Mouse (Mus musculus) forebrain, embryonic 13.5 days (tissue): ENCODE measurements at regions not wholly inside any gene's neighbourhood (a gene's known extent, or its start where the extent isn't known, plus 50 kb on each side); places are given as distances from the start of the nearest gene placed in this dataset.

ENCODE experiments used
- ATAC-seq: fragments of 200-750 bp; cut with Nextera tagmentation; 2 replicates; pipeline ENCODE4 v1.8.0; 2017
- H3K27ac ChIP-seq: fragments of 300-500 bp; sonication (generic); 2 replicates; pipeline ENCODE4 v1.5.1; 2015; ENCODE audit warnings: inconsistent platforms, mild to moderate bottlenecking, moderate library complexity
- H3K27me3 ChIP-seq: fragments of 300-500 bp; sonication (generic); 2 replicates; pipeline ENCODE4 v1.6.1; 2015; ENCODE audit warnings: mild to moderate bottlenecking, inconsistent platforms
- H3K36me3 ChIP-seq: fragments of 300-500 bp; sonication (generic); 2 replicates; pipeline ENCODE4 v1.6.1; 2015; ENCODE audit warnings: mild to moderate bottlenecking, inconsistent platforms; ENCODE audit not compliant: poor library complexity, severe bottlenecking
- H3K4me1 ChIP-seq: fragments of 300-500 bp; sonication (generic); 2 replicates; pipeline ENCODE4 v1.6.1; 2015; ENCODE audit warnings: inconsistent platforms
- H3K4me2 ChIP-seq: fragments of 300-500 bp; sonication (generic); 2 replicates; pipeline ENCODE4 v1.6.1; 2015; ENCODE audit warnings: inconsistent platforms, mild to moderate bottlenecking, moderate library complexity
- H3K4me3 ChIP-seq: fragments of 300-500 bp; sonication (generic); 2 replicates; pipeline ENCODE4 v1.5.1; 2015; ENCODE audit warnings: mild to moderate bottlenecking, inconsistent platforms
- H3K9ac ChIP-seq: fragments of 300-500 bp; sonication (generic); 2 replicates; pipeline ENCODE4 v1.6.1; 2015; ENCODE audit warnings: mild to moderate bottlenecking, inconsistent platforms
- H3K9me3 ChIP-seq: fragments of 300-500 bp; sonication (generic); replicated peaks from 2 replicates; pipeline ENCODE4 v1.6.1; 2016; ENCODE audit warnings: inconsistent platforms
- WGBS: fragments of 180-500 bp; shearing (Covaris S2); methylation state at CpG from one replicate; pipeline ENCODE4 v1.1.7; 2015; 5-methylcytosine and 5-hydroxymethylcytosine counted together

GRCm38 (mm10) chr10:96363867-96364266 is 227.5 kb downstream of the Gm5426 start:
- no peak for ATAC-seq
- H3K9ac ChIP-seq = no peak overlapping the region
- no peaks in the 10 kb centered on the region for H3K9me3 ChIP-seq
- H3K27me3 ChIP-seq = no peaks in the 10 kb centered on the region
- no peak overlapping the region for H3K27ac ChIP-seq
- no peaks in the 10 kb centered on the region for H3K4me1 ChIP-seq
- no peak overlapping the region for H3K4me3 ChIP-seq
- no peak overlapping the region for H3K4me2 ChIP-seq
- H3K36me3 ChIP-seq = no peaks in the 10 kb centered on the region
- WGBS = 89% methylated on average over 4 of the region's 4 CpGs

DNA sequence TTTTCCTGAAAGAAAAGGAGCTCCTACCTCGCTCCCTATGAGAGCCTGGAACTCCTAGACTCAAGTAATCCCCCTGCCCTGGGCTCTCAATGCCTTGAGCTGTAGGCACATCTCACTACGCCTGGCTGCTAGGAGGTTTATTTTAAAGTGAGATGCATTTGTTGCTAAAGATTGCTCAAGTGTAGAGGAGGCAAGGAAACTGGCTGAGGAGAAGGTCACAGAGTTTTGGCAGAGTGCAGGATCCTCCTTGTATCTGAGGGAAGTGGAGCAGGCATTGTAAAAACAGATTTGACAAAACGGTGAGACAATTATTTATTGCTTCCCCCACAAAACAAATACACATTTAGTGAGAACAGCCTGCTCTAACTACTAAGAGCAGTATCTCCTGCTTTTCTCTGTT is 228.7 kb downstream of the Gm5426 start:
- no peaks in the 10 kb centered on the region for H3K9me3 ChIP-seq
- H3K4me2 ChIP-seq = no peak overlapping the region
- H3K27ac ChIP-seq = no peak overlapping the region
- H3K4me3 ChIP-seq = no peak overlapping the region
- no peaks in the 10 kb centered on the region for H3K36me3 ChIP-seq
- 0 out of 2 replicates have a peak, but pooled peaks cover under 1% of the 10 kb centered on the region for H3K4me1 ChIP-seq
- H3K9ac ChIP-seq = no peak overlapping the region
- 72% methylated on average over 3 of the region's 3 CpGs for WGBS
- ATAC-seq = no peak
- no peaks in the 10 kb centered on the region for H3K27me3 ChIP-seq

DNA sequence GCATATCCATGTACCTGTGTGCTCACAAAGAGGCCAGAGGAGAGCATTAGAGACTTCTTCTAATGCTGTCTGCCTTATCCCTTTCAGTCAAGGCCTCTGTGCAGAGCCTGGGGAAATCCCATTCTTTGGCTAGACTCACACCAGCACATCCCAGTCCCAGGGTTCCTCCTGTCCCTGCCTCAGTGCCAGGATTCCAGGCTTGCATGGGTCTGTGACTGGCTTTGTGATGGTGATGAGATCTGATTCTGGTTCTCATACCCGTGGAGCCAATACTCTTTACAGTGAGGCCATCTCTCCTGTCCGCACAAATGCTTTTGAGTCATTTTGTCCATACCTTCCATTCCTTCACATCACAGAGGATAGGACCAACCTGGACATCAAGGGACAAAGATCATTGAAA is 230.5 kb downstream of the Gm5426 start:
- Histone ChIP-seq H3K27ac (no peak overlapping the region), H3K9ac (no peak overlapping the region), H3K36me3 (no peaks in the 10 kb centered on the region), H3K4me1 (peaks cover 13% of the 10 kb centered on the region), H3K9me3 (no peaks in the 10 kb centered on the region), H3K4me3 (no peak overlapping the region), H3K27me3 (no peaks in the 10 kb centered on the region), H3K4me2 (no peak overlapping the region)
- ATAC-seq = no peak
- WGBS = 92% methylated on average over 2 of the region's 2 CpGs

GRCm38 (mm10) chr10:96370547-96371320 is 234.3 kb downstream of the Gm5426 start:
- Histone ChIP-seq H3K9me3 (no peaks in the 10 kb centered on the region), H3K4me1 (peaks cover 13% of the 10 kb centered on the region), H3K27me3 (no peaks in the 10 kb centered on the region), H3K4me3 (no peak overlapping the region), H3K4me2 (peak overlapping the region; percentile 22), H3K27ac (no peak overlapping the region), H3K9ac (no peak overlapping the region), H3K36me3 (no peaks in the 10 kb centered on the region)
- peak; percentile 51; the same call in 1 of the 2 replicates for ATAC-seq
- WGBS = 66% methylated on average over 21 of the region's 21 CpGs

DNA sequence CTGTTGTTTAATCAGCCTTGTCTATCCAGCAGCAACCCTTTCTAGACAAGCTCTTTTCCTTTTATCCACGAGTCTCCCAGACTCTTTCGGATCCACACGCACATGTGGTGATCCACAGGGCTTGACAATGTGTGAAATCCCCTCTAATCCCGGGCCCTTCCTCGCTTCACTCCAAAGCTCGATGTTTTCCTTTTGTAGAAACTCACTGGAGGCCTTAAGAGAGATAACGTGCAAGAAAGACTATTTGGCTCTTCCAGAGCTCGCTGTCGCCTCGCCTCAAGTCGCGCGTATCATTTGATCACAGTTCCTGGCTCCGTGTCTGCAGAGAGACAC is 234.9 kb downstream of the Gm5426 start:
- Histone ChIP-seq H3K4me2 (peak overlapping the region; percentile 22), H3K27me3 (no peaks in the 10 kb centered on the region), H3K4me1 (peaks cover 13% of the 10 kb centered on the region), H3K9me3 (no peaks in the 10 kb centered on the region), H3K4me3 (no peak overlapping the region), H3K36me3 (no peaks in the 10 kb centered on the region), H3K9ac (no peak overlapping the region), H3K27ac (no peak overlapping the region)
- peak; percentile 38; the same call in 1 of the 2 replicates for ATAC-seq
- 66% methylated on average over 14 of the region's 14 CpGs for WGBS

DNA sequence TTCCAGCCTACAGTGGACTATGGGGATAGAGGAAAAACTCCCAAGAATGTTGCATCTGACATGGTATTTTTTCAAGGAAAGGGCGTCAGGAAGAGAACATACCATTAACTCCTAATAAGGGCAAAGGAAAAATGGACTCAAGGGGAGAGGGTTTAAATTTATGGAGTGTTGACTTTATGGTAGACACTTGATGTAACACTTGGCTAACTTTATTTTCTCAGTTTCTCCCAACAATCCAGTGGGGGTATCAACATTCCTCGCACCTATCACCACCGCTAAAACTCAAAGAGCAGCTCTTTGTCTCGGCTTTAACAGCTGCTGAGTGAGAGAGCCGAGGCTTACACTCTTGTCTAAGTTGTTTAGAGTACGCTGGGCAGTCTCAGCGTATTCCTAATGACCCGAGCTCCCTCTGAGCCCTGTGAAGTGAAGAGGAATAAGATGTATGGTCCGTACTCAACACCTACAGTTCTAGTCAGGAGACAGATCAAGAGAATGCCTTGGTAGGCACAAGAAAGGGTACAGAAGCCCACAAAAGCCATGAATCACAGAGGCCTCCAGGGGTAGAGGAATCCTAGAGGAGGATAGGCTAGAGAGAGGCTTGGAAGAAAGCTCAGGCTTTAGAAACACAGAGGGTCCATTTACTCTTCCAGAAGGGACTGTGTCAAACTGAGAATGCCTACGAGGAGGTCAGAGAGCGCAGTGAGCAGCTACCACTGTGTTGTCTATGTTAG is 236.4 kb downstream of the Gm5426 start:
- H3K9ac ChIP-seq = no peak overlapping the region
- H3K4me3 ChIP-seq = no peak overlapping the region
- H3K36me3 ChIP-seq = no peaks in the 10 kb centered on the region
- peaks cover 13% of the 10 kb centered on the region for H3K4me1 ChIP-seq
- no peak overlapping the region for H3K27ac ChIP-seq
- 68% methylated on average over 11 of the region's 11 CpGs for WGBS
- ATAC-seq = no peak
- no peaks in the 10 kb centered on the region for H3K9me3 ChIP-seq
- no peak overlapping the region for H3K4me2 ChIP-seq
- no peaks in the 10 kb centered on the region for H3K27me3 ChIP-seq

DNA sequence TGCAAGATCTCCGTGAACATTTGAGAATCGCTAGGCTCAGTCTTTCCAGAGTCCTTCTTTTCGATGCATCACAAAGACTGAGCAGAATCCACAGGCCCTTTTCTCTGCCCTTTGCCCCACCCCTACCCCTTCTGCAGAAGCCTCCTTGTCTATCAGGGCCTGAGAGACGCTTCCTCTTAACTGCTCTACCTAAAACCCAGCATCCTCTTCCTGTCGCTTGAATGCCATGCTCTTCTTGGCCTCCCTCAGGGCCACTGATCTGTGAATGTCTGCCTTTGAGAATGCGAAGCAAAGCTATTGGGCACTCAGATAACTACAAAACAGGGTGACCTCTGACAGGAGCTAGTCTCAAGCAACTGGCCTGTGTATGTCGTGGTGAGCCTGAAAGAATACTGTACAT is 237.1 kb downstream of the Gm5426 start:
- H3K4me3 ChIP-seq = no peak overlapping the region
- H3K36me3 ChIP-seq = no peaks in the 10 kb centered on the region
- peaks cover 13% of the 10 kb centered on the region for H3K4me1 ChIP-seq
- WGBS = 81% methylated on average over 7 of the region's 7 CpGs
- H3K27ac ChIP-seq = no peak overlapping the region
- no peak for ATAC-seq
- no peak overlapping the region for H3K9ac ChIP-seq
- H3K27me3 ChIP-seq = no peaks in the 10 kb centered on the region
- no peak overlapping the region for H3K4me2 ChIP-seq
- no peaks in the 10 kb centered on the region for H3K9me3 ChIP-seq

- H3K9ac ChIP-seq = no peak overlapping the region
- no peak for ATAC-seq
- H3K27ac ChIP-seq = no peak overlapping the region
- no peak overlapping the region for H3K4me2 ChIP-seq
- 84% methylated on average over 12 of the region's 12 CpGs for WGBS
- H3K4me1 ChIP-seq = peaks cover 13% of the 10 kb centered on the region
- no peak overlapping the region for H3K4me3 ChIP-seq
- no peaks in the 10 kb centered on the region for H3K36me3 ChIP-seq
- no peaks in the 10 kb centered on the region for H3K9me3 ChIP-seq
- H3K27me3 ChIP-seq = no peaks in the 10 kb centered on the region
Measured at GRCm38 (mm10) chr10:96374293-96375069, 238.1 kb downstream of the Gm5426 start.

- Histone ChIP-seq H3K9me3 (no peaks in the 10 kb centered on the region), H3K4me2 (no peak overlapping the region), H3K27me3 (no peaks in the 10 kb centered on the region), H3K9ac (no peak overlapping the region), H3K27ac (no peak overlapping the region), H3K4me3 (no peak overlapping the region), H3K4me1 (peaks cover 13% of the 10 kb centered on the region), H3K36me3 (no peaks in the 10 kb centered on the region)
- no peak for ATAC-seq
- WGBS = 96% methylated on average over 3 of the region's 3 CpGs
Measured at GRCm38 (mm10) chr10:96375070-96375447, 238.7 kb downstream of the Gm5426 start.

DNA sequence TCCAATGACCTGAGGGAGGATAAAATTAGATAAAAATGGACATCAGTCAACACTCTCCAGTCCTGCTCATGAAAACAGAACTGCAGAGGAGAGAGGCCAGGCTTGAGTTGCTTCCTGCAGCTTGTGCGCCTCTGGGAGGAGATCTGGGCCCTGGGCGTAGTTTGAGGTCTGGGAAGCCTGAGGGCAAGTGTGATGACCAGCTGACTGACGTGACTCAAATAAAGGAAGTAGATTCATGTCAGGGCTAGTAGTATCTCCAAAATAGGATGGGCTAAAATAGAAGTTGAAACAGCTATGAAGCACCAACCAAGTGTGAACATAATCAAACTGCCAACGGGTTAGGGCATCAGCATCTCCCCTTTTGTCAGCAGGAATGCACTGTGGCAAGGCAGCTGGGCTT is 239.3 kb upstream of the Btg1 start:
- Histone ChIP-seq H3K9me3 (no peaks in the 10 kb centered on the region), H3K4me2 (no peak overlapping the region), H3K9ac (no peak overlapping the region), H3K36me3 (no peaks in the 10 kb centered on the region), H3K27me3 (no peaks in the 10 kb centered on the region), H3K4me3 (no peak overlapping the region), H3K27ac (no peak overlapping the region), H3K4me1 (no peaks in the 10 kb centered on the region)
- no peak for ATAC-seq
- WGBS = 92% methylated on average over 4 of the region's 4 CpGs

DNA sequence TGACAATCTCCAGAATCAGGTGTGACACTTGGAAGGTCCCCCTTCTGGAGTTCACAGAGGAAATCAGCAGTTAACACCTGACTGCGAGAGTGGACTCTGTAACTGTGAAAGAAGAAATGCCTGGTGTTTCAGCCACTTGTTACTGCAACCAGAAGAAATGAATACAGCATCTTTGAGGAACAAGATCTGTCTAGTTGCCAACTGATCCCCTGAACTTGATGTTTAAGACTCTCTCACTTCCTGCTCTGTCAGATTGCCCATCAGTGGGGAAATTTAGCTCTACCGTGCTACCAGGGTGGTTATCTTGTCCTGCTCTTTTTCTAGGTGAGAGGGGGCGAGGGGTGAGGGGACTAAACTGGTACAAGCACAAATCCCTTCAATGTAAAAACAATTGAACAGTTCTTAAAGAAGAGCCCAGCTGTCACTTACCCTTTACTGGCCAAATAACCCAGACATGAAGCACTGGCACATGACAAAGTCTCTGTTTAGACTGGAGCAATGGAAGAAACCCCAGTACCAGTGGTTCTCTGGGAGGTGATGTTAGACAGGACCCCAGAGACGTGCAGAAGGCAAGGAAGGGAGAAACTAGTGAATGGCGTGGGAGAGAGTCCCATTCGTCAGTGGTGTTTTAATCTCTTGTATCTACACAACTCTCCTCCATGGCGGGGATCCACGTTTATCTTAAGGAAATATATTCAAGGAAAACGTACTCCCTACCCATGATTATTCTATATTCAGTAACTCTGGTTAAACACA is 237.6 kb upstream of the Btg1 start:
- no peaks in the 10 kb centered on the region for H3K9me3 ChIP-seq
- no peak overlapping the region for H3K27ac ChIP-seq
- no peaks in the 10 kb centered on the region for H3K36me3 ChIP-seq
- no peak for ATAC-seq
- no peaks in the 10 kb centered on the region for H3K4me1 ChIP-seq
- H3K27me3 ChIP-seq = no peaks in the 10 kb centered on the region
- no peak overlapping the region for H3K9ac ChIP-seq
- 89% methylated on average over 9 of the region's 9 CpGs for WGBS
- H3K4me3 ChIP-seq = no peak overlapping the region
- H3K4me2 ChIP-seq = no peak overlapping the region

DNA sequence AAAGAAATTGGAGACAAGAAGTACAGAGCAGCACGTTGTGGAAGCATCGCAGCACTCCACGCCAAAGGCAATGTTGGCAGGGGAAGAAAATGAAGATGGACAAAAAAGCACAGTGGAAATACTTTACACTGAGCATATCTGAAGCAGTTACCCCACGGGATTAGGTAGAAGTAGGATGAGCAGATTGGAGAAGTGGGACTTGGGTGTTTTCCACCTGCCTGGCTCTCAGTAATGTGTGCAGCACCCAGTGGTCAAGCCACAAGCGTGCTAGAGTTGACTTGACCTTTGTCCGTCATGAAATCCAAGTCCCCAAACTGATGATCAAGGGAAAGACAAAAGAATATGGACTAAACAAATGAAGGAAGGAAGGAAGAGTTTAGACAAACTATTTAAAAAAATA is 235.1 kb upstream of the Btg1 start:
- H3K9me3 ChIP-seq = no peaks in the 10 kb centered on the region
- WGBS = 94% methylated on average over 6 of the region's 6 CpGs
- H3K27ac ChIP-seq = no peak overlapping the region
- H3K36me3 ChIP-seq = no peaks in the 10 kb centered on the region
- H3K27me3 ChIP-seq = no peaks in the 10 kb centered on the region
- ATAC-seq = no peak
- H3K9ac ChIP-seq = no peak overlapping the region
- H3K4me3 ChIP-seq = no peak overlapping the region
- no peak overlapping the region for H3K4me2 ChIP-seq
- H3K4me1 ChIP-seq = no peaks in the 10 kb centered on the region
